Mouse (Mus musculus) cortical plate, adult 2 months (tissue): ENCODE results near the gene Gm49354.

Source experiments
- CTCF ChIP-seq: fragments of 200-500 bp; IDR thresholded peaks from 2 replicates; pipeline ENCODE4 v1.5.1; 2011; ENCODE audit warnings: mild to moderate bottlenecking, control low read depth, low read length; ENCODE audit not compliant: insufficient read depth; ENCODE audit errors: extremely low read depth
- POLR2A ChIP-seq: fragments of 200-500 bp; IDR thresholded peaks from 2 replicates; pipeline ENCODE4 v1.6.1; 2011; ENCODE audit warnings: mild to moderate bottlenecking, low read length, control low read depth; ENCODE audit not compliant: insufficient read depth; ENCODE audit errors: extremely low read depth

DNA sequence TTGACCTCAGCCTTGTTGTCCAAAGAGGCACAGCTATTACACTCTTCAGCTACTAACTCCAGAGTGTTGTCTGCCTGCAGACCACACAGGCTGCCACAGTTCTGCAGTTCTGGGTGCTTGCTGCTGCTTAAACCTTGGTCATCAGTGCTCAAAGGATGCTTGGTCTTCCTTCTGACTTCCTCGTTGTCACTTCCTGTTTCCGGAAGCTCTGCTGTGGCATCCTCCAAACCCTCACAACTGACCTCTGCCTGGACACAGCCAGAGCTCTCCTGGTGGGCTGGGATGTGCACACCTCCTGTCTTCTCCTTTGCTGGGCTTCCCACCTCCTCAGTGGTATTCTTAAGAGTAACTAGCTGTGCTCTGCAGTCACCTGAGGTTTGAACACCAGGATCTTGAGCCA is 18.0 kb upstream of the Gm49354 start:
- TF ChIP-seq POLR2A (no peak), CTCF (no peak)
